Mouse (Mus musculus) MEL (cell line): ENCODE measurements around the gene Tmem131.

Experiments used
- BHLHE40 ChIP-seq: IDR thresholded peaks from 2 replicates; pipeline ENCODE4 v1.6.1; 2012; ENCODE audit warnings: low read depth, mild to moderate bottlenecking, inconsistent platforms, low read length, improper control_type of control experiment, borderline replicate concordance
- CTCF ChIP-seq, 3 experiments: IDR thresholded peaks in 2 of 3; conservative IDR thresholded peaks in 1 of 3; 2 replicates each; pipeline ENCODE4 v1.5.1; 2011 to 2012; ENCODE audit warnings: low read length in 3 of 3, low read depth in 2 of 3, mild to moderate bottlenecking in 2 of 3, improper control_type of control experiment in 1 of 3, inconsistent platforms in 1 of 3, mixed read lengths in 1 of 3, moderate library complexity in 1 of 3; ENCODE audit not compliant: control insufficient read depth in 1 of 3, insufficient read depth in 1 of 3, poor library complexity in 1 of 3, severe bottlenecking in 1 of 3
- E2F4 ChIP-seq: IDR thresholded peaks from 2 replicates; pipeline ENCODE4 v1.6.1; 2011; ENCODE audit warnings: low read depth, low read length, improper control_type of control experiment, borderline replicate concordance
- EP300 ChIP-seq, 2 experiments: IDR thresholded peaks; 2 replicates each; pipeline ENCODE4 v1.6.1; 2011; ENCODE audit warnings: improper control_type of control experiment in 2 of 2, low read length in 2 of 2, low read depth in 1 of 2, mild to moderate bottlenecking in 1 of 2
- GATA1 ChIP-seq: IDR thresholded peaks from 2 replicates; pipeline ENCODE4 v1.6.1; 2011; ENCODE audit warnings: low read depth, low read length, improper control_type of control experiment
- MAFK ChIP-seq: IDR thresholded peaks from 2 replicates; pipeline ENCODE4 v1.6.1; 2011; ENCODE audit warnings: low read depth, mild to moderate bottlenecking, low read length, improper control_type of control experiment, borderline replicate concordance
- MEF2A ChIP-seq: IDR thresholded peaks from 2 replicates; pipeline ENCODE4 v1.6.1; 2014; ENCODE audit warnings: low read depth, mild to moderate bottlenecking, inconsistent platforms, low read length, improper control_type of control experiment; ENCODE audit not compliant: poor library complexity, insufficient replicate concordance, severe bottlenecking; ENCODE audit errors: extremely low read depth
- POLR2A ChIP-seq, 2 experiments: IDR thresholded peaks; 2 replicates each; pipeline ENCODE4 v1.6.1; 2011 to 2012; ENCODE audit warnings: low read length in 2 of 2, mild to moderate bottlenecking in 2 of 2, control low read depth in 1 of 2, improper control_type of control experiment in 1 of 2, low read depth in 1 of 2, moderate library complexity in 1 of 2; ENCODE audit not compliant: control insufficient read depth in 1 of 2, insufficient read depth in 1 of 2, poor library complexity in 1 of 2
- SIN3A ChIP-seq: IDR thresholded peaks from 2 replicates; pipeline ENCODE4 v1.6.1; 2012; ENCODE audit warnings: low read length, improper control_type of control experiment, inconsistent platforms
- TAL1 ChIP-seq: IDR thresholded peaks from 2 replicates; pipeline ENCODE4 v1.6.1; 2012; ENCODE audit warnings: mild to moderate bottlenecking, inconsistent platforms, low read length, moderate library complexity, mixed read lengths

DNA sequence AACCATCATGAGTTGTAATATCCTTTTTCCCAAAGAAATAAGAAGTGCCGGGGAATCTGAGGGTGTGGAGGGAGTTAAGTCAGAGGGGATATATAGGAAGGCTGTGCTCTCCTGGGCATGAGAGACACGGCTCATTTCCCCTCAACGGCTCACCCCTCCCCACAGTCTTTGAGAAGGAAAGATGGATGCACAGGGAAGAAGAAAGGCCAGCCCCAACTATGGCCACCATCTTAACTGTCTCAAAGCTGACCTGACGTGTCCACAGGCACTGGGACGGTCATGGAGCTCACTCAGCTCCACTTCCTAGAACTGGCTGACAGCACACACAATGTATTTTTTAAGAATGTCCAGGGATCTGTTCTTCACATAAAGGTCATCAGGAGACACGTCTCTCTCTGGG lies 91.4 kb downstream of the Tmem131 start:
- TF ChIP-seq CTCF (IDR thresholded peaks at IDR 0.05 in 2 of 3, conservative IDR thresholded peaks at IDR 0.05 in 1 of 3; ENCODE audit: control insufficient read depth in 1 of 3, insufficient read depth in 1 of 3, low read depth in 2 of 3, low read length in 3 of 3, poor library complexity in 1 of 3, severe bottlenecking in 1 of 3) = no peak
- no peak for TF ChIP-seq SIN3A
- TF ChIP-seq MAFK = no peak
- no peak for TF ChIP-seq E2F4
- TF ChIP-seq GATA1 = no peak
- no peak for TF ChIP-seq EP300 (IDR thresholded peaks at IDR 0.05; ENCODE audit: low read depth in 1 of 2, low read length in 2 of 2)
- no peak for TF ChIP-seq MEF2A
- no peak for TF ChIP-seq TAL1
- no peak for TF ChIP-seq POLR2A (IDR thresholded peaks at IDR 0.05; ENCODE audit: control insufficient read depth in 1 of 2, insufficient read depth in 1 of 2, low read depth in 1 of 2, low read length in 2 of 2, poor library complexity in 1 of 2)
- no peak for TF ChIP-seq BHLHE40
